Mouse (Mus musculus) intestine, postnatal 0 days (tissue): ENCODE results near the gene Hnrnph3. TPM values are rescaled to one million over a fixed set of nuclear protein-coding genes. Genes with fewer than 3 reads are reported as not detected.
A peak's percentile ranks its signal among the peaks of the same experiment; 100 is the strongest.

Experiments used
- ATAC-seq: fragments of 200-750 bp; cut with Nextera tagmentation; 2 replicates; pipeline ENCODE4 v1.8.0; 2017; ENCODE audit warnings: mild to moderate bottlenecking, moderate TSS enrichment, moderate library complexity
- H3K27ac ChIP-seq: fragments of 300-500 bp; sonication (generic); 2 replicates; pipeline ENCODE4 v1.5.1; 2014; ENCODE audit warnings: mild to moderate bottlenecking, low read depth, low read length, moderate library complexity
- H3K27me3 ChIP-seq: fragments of 300-500 bp; sonication (generic); replicated peaks from 2 replicates; pipeline ENCODE4 v1.6.1; 2014; ENCODE audit warnings: low read length, mixed read lengths; ENCODE audit not compliant: control insufficient read depth, insufficient read depth
- H3K36me3 ChIP-seq: fragments of 300-500 bp; sonication (generic); 2 replicates; pipeline ENCODE4 v1.6.1; 2014; ENCODE audit warnings: mild to moderate bottlenecking, moderate library complexity; ENCODE audit not compliant: control insufficient read depth, insufficient read depth
- H3K4me1 ChIP-seq: fragments of 300-500 bp; sonication (generic); replicated peaks from 2 replicates; pipeline ENCODE4 v1.6.1; 2014; ENCODE audit warnings: antibody characterized with exemption, low read length, mixed read lengths; ENCODE audit not compliant: control insufficient read depth, insufficient read depth
- H3K4me2 ChIP-seq: fragments of 300-500 bp; sonication (generic); replicated peaks from 2 replicates; pipeline ENCODE4 v1.6.1; 2014; ENCODE audit warnings: low read depth, mild to moderate bottlenecking, moderate library complexity
- H3K4me3 ChIP-seq: fragments of 300-500 bp; sonication (generic); 2 replicates; pipeline ENCODE4 v1.5.1; 2014; ENCODE audit warnings: low read depth, low read length
- H3K9ac ChIP-seq: fragments of 300-500 bp; sonication (generic); 2 replicates; pipeline ENCODE4 v1.6.1; 2014; ENCODE audit warnings: mild to moderate bottlenecking, low read depth, low read length
- H3K9me3 ChIP-seq: fragments of 300-500 bp; sonication (generic); 2 replicates; pipeline ENCODE4 v1.6.1; 2016; ENCODE audit warnings: mixed run types; ENCODE audit not compliant: control insufficient read depth
- CTCF ChIP-seq: sonication (generic); IDR thresholded peaks from 2 replicates; pipeline ENCODE4 v1.5.1; 2016; ENCODE audit warnings: low read depth, mild to moderate bottlenecking, control low read depth, antibody characterized with exemption, moderate library complexity
- WGBS: fragments of 180-500 bp; shearing (Covaris S2); extraction: QIAGEN DNeasy Blood & Tissue Kit; methylation state at CpG from one replicate; pipeline ENCODE4 v1.1.7; 2014; 5-methylcytosine and 5-hydroxymethylcytosine counted together
- polyA plus RNA-seq: library from polyadenylated mRNA; unstranded; fragments of >200 nt; fragmentation: Nextera tagmentation; extraction: Ambion mirVana; gene quantifications from 2 replicates; pipeline ENCODE4 v1.2.1, GENCODE M21; 2015

The Hnrnph3 gene
- polyA plus RNA-seq, 1 experiment from 2014 or later: 21.2 TPM

DNA sequence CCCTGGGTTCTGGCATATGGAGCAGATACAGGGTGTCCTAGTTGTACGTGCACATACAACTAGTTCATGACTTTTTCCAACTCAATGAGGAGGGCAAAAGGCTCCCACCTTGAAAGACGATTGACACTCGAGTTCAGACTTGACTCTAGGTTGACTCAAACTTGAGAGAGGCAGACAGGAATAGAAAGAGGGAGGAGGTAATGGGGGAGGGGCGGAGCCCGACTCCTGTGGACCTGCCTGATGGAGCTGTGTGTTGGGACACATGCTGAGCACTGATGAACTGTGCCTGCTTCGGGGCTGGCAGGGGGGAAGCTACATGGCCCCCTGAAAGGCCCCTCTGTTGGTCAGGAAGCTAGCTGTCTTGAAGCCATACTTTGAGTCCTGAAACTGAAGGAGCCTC is 29.0 kb upstream of the Hnrnph3 start:
- Histone ChIP-seq H3K4me1 (0 out of 2 replicates have a peak, but pooled peaks cover 2% of the 10 kb centered on the region), H3K9ac (no peak overlapping the region), H3K4me2 (no peak overlapping the region), H3K36me3 (no peaks in the 10 kb centered on the region), H3K27ac (no peak overlapping the region), H3K9me3 (no peaks in the 10 kb centered on the region), H3K4me3 (no peak overlapping the region), H3K27me3 (no peaks in the 10 kb centered on the region)
- ATAC-seq: no peak
- WGBS: 68% methylated on average over 6 of the region's 6 CpGs
- TF ChIP-seq CTCF: no peak

DNA sequence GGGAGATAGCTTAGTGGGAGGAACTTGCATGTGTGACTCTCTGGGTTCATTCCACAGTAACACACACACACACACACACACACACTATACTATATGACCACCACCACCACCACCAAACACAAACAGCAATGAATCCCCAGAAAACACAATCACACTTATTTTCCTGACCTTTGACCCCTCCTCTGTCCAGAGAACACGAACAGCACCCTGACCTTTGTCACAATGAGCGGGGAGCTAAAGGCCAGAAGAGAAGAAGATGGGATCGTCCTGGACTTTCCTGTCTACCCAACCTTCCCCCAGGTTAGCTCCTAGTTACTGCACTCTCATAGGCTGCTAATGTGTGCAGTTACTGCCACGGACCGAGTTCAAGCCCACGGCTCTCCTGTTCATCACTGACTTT is 28.0 kb upstream of the Hnrnph3 start:
- ATAC-seq: no peak
- Histone ChIP-seq H3K9me3 (no peaks in the 10 kb centered on the region), H3K27me3 (no peaks in the 10 kb centered on the region), H3K4me2 (no peak overlapping the region), H3K27ac (no peak overlapping the region), H3K9ac (no peak overlapping the region), H3K4me3 (no peak overlapping the region), H3K4me1 (0 out of 2 replicates have a peak, but pooled peaks cover 2% of the 10 kb centered on the region), H3K36me3 (no peaks in the 10 kb centered on the region)
- no peak for TF ChIP-seq CTCF
- WGBS: 75% methylated on average over 6 of the region's 6 CpGs

DNA sequence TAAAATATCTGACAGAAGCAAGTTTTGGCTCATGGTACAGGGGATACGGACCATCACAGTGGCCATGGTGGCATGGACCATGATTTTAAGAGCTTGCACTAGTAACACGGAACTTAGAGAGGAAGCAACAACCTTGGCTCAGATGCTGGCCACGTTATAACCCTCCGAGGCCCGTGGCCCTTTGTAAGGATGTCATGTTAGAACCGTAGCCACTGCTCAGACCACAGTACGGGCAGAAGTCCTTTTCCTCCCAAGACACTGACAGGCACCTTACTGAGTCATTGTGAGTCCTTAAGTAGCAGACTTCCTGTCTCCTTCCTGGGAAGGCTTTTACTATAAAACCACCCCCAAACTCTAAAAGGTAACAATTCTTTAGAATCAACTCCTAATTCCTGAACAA is 27.2 kb upstream of the Hnrnph3 start:
- Histone ChIP-seq H3K27ac (no peak overlapping the region), H3K9me3 (no peaks in the 10 kb centered on the region), H3K9ac (no peak overlapping the region), H3K4me1 (0 out of 2 replicates have a peak, but pooled peaks cover 2% of the 10 kb centered on the region), H3K4me3 (no peak overlapping the region), H3K36me3 (no peaks in the 10 kb centered on the region), H3K4me2 (no peak overlapping the region), H3K27me3 (no peaks in the 10 kb centered on the region)
- TF ChIP-seq CTCF: no peak
- 84% methylated on average over 7 of the region's 7 CpGs for WGBS
- ATAC-seq: no peak

DNA sequence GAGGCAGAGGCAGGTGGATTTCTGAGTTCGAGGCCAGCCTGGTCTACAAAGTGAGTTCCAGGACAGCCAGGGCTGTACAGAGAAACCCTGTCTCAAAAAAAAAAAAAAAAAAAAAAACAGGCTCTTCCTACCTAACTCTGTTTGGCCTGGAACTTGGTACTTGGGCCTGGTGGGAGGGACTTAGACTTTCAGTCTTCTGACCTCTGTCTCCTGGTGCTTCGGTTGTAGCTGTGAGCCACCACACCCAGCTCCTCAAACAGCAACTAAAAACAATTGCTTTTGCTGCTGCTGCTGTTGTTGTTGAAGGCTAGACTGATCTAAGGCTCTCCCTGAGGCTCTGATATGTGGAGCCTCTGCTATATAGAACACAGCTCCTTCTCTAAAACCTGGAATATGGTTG is 25.1 kb upstream of the Hnrnph3 start:
- no peak for TF ChIP-seq CTCF
- no peaks in the 10 kb centered on the region for H3K9me3 ChIP-seq
- H3K4me2 ChIP-seq: no peak overlapping the region
- WGBS: 44% methylated on average over 1 of the region's 2 CpGs
- H3K27ac ChIP-seq: no peak overlapping the region
- H3K36me3 ChIP-seq: no peaks in the 10 kb centered on the region
- H3K9ac ChIP-seq: no peak overlapping the region
- 0 out of 2 replicates have a peak, but pooled peaks cover 2% of the 10 kb centered on the region for H3K4me1 ChIP-seq
- no peaks in the 10 kb centered on the region for H3K27me3 ChIP-seq
- no peak for ATAC-seq
- H3K4me3 ChIP-seq: no peak overlapping the region

DNA sequence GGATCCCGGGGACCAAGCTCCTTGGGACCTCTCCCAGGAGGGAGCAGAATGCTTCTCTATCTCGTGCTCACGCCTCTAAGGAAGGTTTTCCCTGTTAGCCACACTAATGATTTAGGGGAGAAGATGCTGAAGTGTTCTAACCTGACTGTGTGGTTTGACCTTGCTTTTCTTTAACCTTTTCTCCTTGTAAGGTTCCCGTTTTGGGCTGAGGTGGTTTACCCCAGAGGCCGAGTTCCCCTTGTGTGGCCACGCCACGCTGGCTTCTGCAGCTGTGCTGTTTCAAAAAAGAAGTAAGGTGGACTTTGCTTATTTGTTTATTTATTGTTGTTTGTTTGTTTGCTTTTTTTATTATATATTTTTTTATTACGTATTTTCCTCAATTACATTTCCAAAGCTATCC is 23.7 kb upstream of the Hnrnph3 start:
- H3K27me3 ChIP-seq: no peaks in the 10 kb centered on the region
- 86% methylated on average over 8 of the region's 8 CpGs for WGBS
- H3K4me1 ChIP-seq: 0 out of 2 replicates have a peak, but pooled peaks cover 2% of the 10 kb centered on the region
- H3K9ac ChIP-seq: no peak overlapping the region
- no peak for TF ChIP-seq CTCF
- H3K4me3 ChIP-seq: no peak overlapping the region
- H3K4me2 ChIP-seq: no peak overlapping the region
- no peak overlapping the region for H3K27ac ChIP-seq
- no peak for ATAC-seq
- H3K36me3 ChIP-seq: no peaks in the 10 kb centered on the region
- no peaks in the 10 kb centered on the region for H3K9me3 ChIP-seq

DNA sequence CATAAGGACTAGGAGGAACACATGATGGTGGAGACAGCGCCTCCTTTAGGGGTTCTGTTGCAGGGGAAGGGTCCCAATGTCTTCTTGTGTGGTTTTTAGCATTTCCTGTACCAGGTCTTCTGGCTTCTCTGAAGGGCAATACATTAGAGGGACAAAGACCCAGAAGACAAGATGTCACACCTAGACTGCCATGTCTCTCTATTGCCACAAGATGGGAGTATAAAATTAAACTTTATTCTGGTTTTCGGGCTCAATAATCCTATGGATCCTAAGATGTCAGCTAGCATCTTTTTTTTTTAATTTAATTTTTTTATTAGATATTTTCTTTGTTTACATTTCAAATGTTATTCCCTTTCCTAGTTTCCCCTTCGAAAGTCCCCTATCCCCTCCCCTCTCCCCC is 19.1 kb upstream of the Hnrnph3 start:
- WGBS: 66% methylated on average over 3 of the region's 3 CpGs

More for the DNA sequence above, 19.1 kb upstream of the Hnrnph3 start:
- Histone ChIP-seq H3K27me3 (no peaks in the 10 kb centered on the region), H3K36me3 (no peaks in the 10 kb centered on the region), H3K4me3 (no peak overlapping the region), H3K4me2 (no peak overlapping the region), H3K9ac (no peak overlapping the region), H3K9me3 (no peaks in the 10 kb centered on the region), H3K27ac (no peak overlapping the region), H3K4me1 (no peaks in the 10 kb centered on the region)
- TF ChIP-seq CTCF: peak; percentile 42
- ATAC-seq: no peak
